8 mouse cellular contexts compared by ENCODE assay signal in genomic region chr9:118925286-118926110, GRCm38 (mm10). TPM values are rescaled to one million over a fixed set of nuclear protein-coding genes. Genes with fewer than 3 reads are reported as not detected.
A peak's percentile ranks its signal among the peaks of the same experiment; 100 is the strongest.
DNase-seq lines count a peak whose midpoint lies in the region; ATAC-seq and TF ChIP-seq lines count a peak whose summit lies in the region.

No protein-coding gene starts in this region.

- no peaks in the 10 kb centered on the region for H3K27me3 ChIP-seq in cerebellum, adult 2 months (ENCODE audit: control insufficient read depth, insufficient read depth, low read length)
- no peaks in the 10 kb centered on the region for H3K27me3 ChIP-seq in forebrain, postnatal 0 days (ENCODE audit: insufficient read depth, low read length)
- no peaks in the 10 kb centered on the region for H3K27me3 ChIP-seq in lung, embryonic 14.5 days (ENCODE audit: insufficient read depth, low read length)

- H3K4me3 ChIP-seq in cerebellum, adult 2 months (replicated peaks; ENCODE audit: insufficient read depth, low read depth, low read length): peak overlapping the region; percentile 82
- peak overlapping the region; percentile 79 for H3K4me3 ChIP-seq in forebrain, postnatal 0 days (ENCODE audit: low read depth, low read length)
- peak overlapping the region; percentile 78 for H3K4me3 ChIP-seq in lung, embryonic 14.5 days (ENCODE audit: low read depth, low read length)

- no peaks in the 10 kb centered on the region for H3K36me3 ChIP-seq in forebrain, postnatal 0 days (ENCODE audit: insufficient read depth)
- H3K36me3 ChIP-seq in lung, embryonic 14.5 days (ENCODE audit: insufficient read depth): no peaks in the 10 kb centered on the region

- peak; percentile 88 for ATAC-seq in forebrain, postnatal 0 days
- ATAC-seq in lung, embryonic 14.5 days (ENCODE audit: insufficient read depth): peak; percentile 80
- ATAC-seq in neutrophil, adult 5-6 weeks (ENCODE audit: extremely low read depth, insufficient number of reproducible peaks, low FRiP score, poor library complexity, severe bottlenecking): peak; percentile 77

- WGBS in cerebellum, adult 2 months: 0% methylated on average over 53 of the region's 53 CpGs
- under 1% methylated on average over 48 of the region's 53 CpGs for WGBS in forebrain, postnatal 0 days
- under 1% methylated on average over 53 of the region's 53 CpGs for WGBS in lung, embryonic 14.5 days

- no peak overlapping the region for H3K27ac ChIP-seq in cerebellum, adult 2 months (ENCODE audit: insufficient read depth, low read length)
- peak overlapping the region; percentile 92 for H3K27ac ChIP-seq in forebrain, postnatal 0 days (ENCODE audit: low read depth, low read length)
- peak overlapping the region; percentile 90 for H3K27ac ChIP-seq in lung, embryonic 14.5 days (ENCODE audit: low read depth)

- DNase-seq in MEL-GATA-1-ER (ENCODE audit: extremely low read depth, low read depth): peak; percentile 87
- peak; percentile 88 to 91 for DNase-seq in cerebellum, adult 2 months
- peak; percentile 94 for DNase-seq in forebrain, postnatal 0 days
- peak; percentile 97 for DNase-seq in heart, postnatal 4 days
- DNase-seq in layer of hippocampus, adult 8-10 months (ENCODE audit: low spot score in 2 of 2): peak; percentile 92
- peak; percentile 99 for DNase-seq in lung, embryonic 14.5 days
- DNase-seq in testis, postnatal 14 days (ENCODE audit: low spot score): peak; percentile 95

- TF ChIP-seq CTCF in cerebellum, adult 2 months (IDR thresholded peaks at IDR 0.05; ENCODE audit: borderline replicate concordance, insufficient read depth, low read depth, low read length): no peak
- TF ChIP-seq CTCF in forebrain, postnatal 0 days (IDR thresholded peaks at IDR 0.05; ENCODE audit: low read depth): no peak
- TF ChIP-seq CTCF in lung, embryonic 14.5 days (IDR thresholded peaks at IDR 0.05; ENCODE audit: low read depth): no peak

- H3K9ac ChIP-seq in forebrain, postnatal 0 days: peak overlapping the region; percentile 80
- peak overlapping the region; percentile 90 for H3K9ac ChIP-seq in lung, embryonic 14.5 days

- peaks cover 13% of the 10 kb centered on the region for H3K4me1 ChIP-seq in cerebellum, adult 2 months (ENCODE audit: control insufficient read depth, insufficient read depth, low read length)
- peaks cover 11% of the 10 kb centered on the region for H3K4me1 ChIP-seq in forebrain, postnatal 0 days (ENCODE audit: insufficient read depth)
- peaks cover 27% of the 10 kb centered on the region for H3K4me1 ChIP-seq in lung, embryonic 14.5 days (ENCODE audit: insufficient read depth)

- H3K4me2 ChIP-seq in forebrain, postnatal 0 days (ENCODE audit: low read depth): peak overlapping the region; percentile 90
- peak overlapping the region; percentile 99 for H3K4me2 ChIP-seq in lung, embryonic 14.5 days

- 0 out of 2 replicates have a peak, but pooled peaks have one; percentile 25 for TF ChIP-seq POLR2A in cerebellum, adult 2 months (IDR thresholded peaks at IDR 0.05; ENCODE audit: borderline replicate concordance, insufficient read depth, low read length)

- no peaks in the 10 kb centered on the region for H3K9me3 ChIP-seq in forebrain, postnatal 0 days (ENCODE audit: low read length)
- H3K9me3 ChIP-seq in lung, embryonic 14.5 days (ENCODE audit: low read depth, low read length): no peaks in the 10 kb centered on the region

RNA-seq across cellular contexts. Expression of gene Ctdspl, which starts 0.8 kb away (rescaled TPM):
- polyA plus RNA-seq in cerebellum, adult 2 months (2012; rRNA removed): 10.3 and 10.6 TPM in 2 replicates
- total RNA-seq in forebrain, postnatal 0 days (2014; rRNA removed): 7.8 and 7.9 TPM in 2 replicates
- polyA plus RNA-seq in forebrain, postnatal 0 days (2015; fragmentation: Nextera tagmentation; extraction: Ambion mirVana): 1.9 and 4.6 TPM in 2 replicates
- 10 to 100 TPM; 18.4 to 20.2 TPM for total RNA-seq in heart, postnatal 4 days (2021)
- total RNA-seq in layer of hippocampus, adult 8-10 months (2022): 10 to 100 TPM; 24.7 to 30.4 (median 28.1) TPM
- polyA plus RNA-seq in lung, embryonic 14.5 days (2014; fragmentation: Nextera tagmentation; extraction: Ambion mirVana): 20.1 and 22.9 TPM in 2 replicates
- 0.35 and 0.37 TPM in 2 replicates for total RNA-seq in neutrophil, adult 5-6 weeks (2017)
